Mouse (Mus musculus) lung, embryonic 14.5 days (tissue): ENCODE data around the gene Muc20. TPM values are rescaled to one million over a fixed set of nuclear protein-coding genes. Genes with fewer than 3 reads are reported as not detected.

Experiments
- ATAC-seq: fragments of 200-750 bp; cut with Nextera tagmentation; 2 replicates; pipeline ENCODE4 v1.8.0; 2017; ENCODE audit warnings: mild to moderate bottlenecking, moderate TSS enrichment, moderate library complexity; ENCODE audit not compliant: insufficient read depth
- DNase-seq: peaks from one replicate; pipeline ENCODE4 v3.0.0-alpha.2; 2015
- H3K27ac ChIP-seq: fragments of 300-500 bp; sonication (generic); 2 replicates; pipeline ENCODE4 v1.5.1; 2014; ENCODE audit warnings: low read depth, mild to moderate bottlenecking, moderate library complexity
- H3K27me3 ChIP-seq: fragments of 300-500 bp; sonication (generic); 2 replicates; pipeline ENCODE4 v1.6.1; 2014; ENCODE audit warnings: low read length, control low read depth; ENCODE audit not compliant: insufficient read depth
- H3K36me3 ChIP-seq: fragments of 300-500 bp; sonication (generic); 2 replicates; pipeline ENCODE4 v1.6.1; 2014; ENCODE audit warnings: control low read depth; ENCODE audit not compliant: insufficient read depth
- H3K4me1 ChIP-seq: fragments of 300-500 bp; sonication (generic); 2 replicates; pipeline ENCODE4 v1.6.1; 2014; ENCODE audit warnings: antibody characterized with exemption, control low read depth; ENCODE audit not compliant: insufficient read depth
- H3K4me2 ChIP-seq: fragments of 300-500 bp; sonication (generic); 2 replicates; pipeline ENCODE4 v1.6.1; 2014; ENCODE audit warnings: mild to moderate bottlenecking
- H3K4me3 ChIP-seq: fragments of 300-500 bp; sonication (generic); 2 replicates; pipeline ENCODE4 v1.5.1; 2014; ENCODE audit warnings: low read depth, low read length
- H3K9ac ChIP-seq: fragments of 300-500 bp; sonication (generic); 2 replicates; pipeline ENCODE4 v1.6.1; 2014
- H3K9me3 ChIP-seq: fragments of 300-500 bp; sonication (generic); 2 replicates; pipeline ENCODE4 v1.6.1; 2016; ENCODE audit warnings: low read depth, low read length, control low read depth
- CTCF ChIP-seq: IDR thresholded peaks from 2 replicates; pipeline ENCODE4 v1.5.1; 2016; ENCODE audit warnings: antibody characterized with exemption, low read depth
- WGBS: fragments of 180-500 bp; shearing (Covaris S2); extraction: QIAGEN DNeasy Blood & Tissue Kit; methylation state at CpG from one replicate; pipeline ENCODE4 v1.1.7; 2014; 5-methylcytosine and 5-hydroxymethylcytosine counted together
- polyA plus RNA-seq: library from polyadenylated mRNA; unstranded; fragments of >200 nt; fragmentation: Nextera tagmentation; extraction: Ambion mirVana; gene quantifications from 2 replicates; pipeline ENCODE4 v1.2.1, GENCODE M21; 2014

Gene Muc20
- polyA plus RNA-seq = not detected in 2 replicates

DNA sequence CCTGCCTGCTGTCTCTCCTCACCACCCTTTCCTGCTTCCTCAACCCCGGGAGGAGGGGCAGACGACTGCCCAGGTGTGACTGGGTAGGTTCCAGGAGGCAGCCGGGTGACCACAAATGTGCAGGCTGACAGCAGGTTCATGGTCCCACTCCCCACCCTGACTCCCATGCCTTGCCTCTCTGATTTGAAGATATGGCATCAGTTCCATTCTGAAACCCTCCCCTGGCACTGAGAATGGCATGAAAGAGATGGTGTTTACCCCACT lies at the start of gene Muc20:
Gene Muc20 (minus strand): TSS at position 10 of the 264 bp plus-strand sequence.
- Histone ChIP-seq H3K27me3 (no peaks in the 10 kb centered on the region), H3K4me3 (no peak within 1 kb of the TSS), H3K36me3 (no peaks in the 10 kb centered on the region), H3K4me2 (no peak within 1 kb of the TSS), H3K4me1 (0 out of 2 replicates have a peak, but pooled peaks cover under 1% of the 10 kb centered on the region), H3K27ac (no peak within 1 kb of the TSS), H3K9me3 (no peaks in the 10 kb centered on the region), H3K9ac (no peak within 1 kb of the TSS)
- ATAC-seq (no peak), DNase-seq (no peak)
- TF ChIP-seq CTCF = no peak
- 66% methylated on average over 3 of the region's 3 CpGs for WGBS

DNA sequence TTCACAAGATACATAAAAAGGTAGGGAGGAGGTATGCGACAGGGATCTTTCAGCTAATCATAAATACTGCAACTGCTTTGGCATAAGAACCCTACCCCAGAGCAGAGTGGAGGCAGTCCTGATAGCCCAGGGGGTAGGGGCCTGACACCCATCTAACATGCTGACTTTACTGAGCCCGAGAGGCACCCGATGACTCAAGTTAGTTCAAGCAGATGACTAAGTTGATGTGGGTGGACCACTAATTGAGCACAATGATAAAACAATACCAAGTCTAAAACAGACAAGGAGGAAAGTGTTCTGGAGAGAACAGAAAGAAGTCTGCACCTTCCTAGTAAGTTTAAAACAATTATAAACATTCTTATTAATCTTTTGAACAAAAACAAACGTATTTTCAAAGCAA lies 34.3 kb upstream of the Muc20 start:
- no peak for DNase-seq

DNA sequence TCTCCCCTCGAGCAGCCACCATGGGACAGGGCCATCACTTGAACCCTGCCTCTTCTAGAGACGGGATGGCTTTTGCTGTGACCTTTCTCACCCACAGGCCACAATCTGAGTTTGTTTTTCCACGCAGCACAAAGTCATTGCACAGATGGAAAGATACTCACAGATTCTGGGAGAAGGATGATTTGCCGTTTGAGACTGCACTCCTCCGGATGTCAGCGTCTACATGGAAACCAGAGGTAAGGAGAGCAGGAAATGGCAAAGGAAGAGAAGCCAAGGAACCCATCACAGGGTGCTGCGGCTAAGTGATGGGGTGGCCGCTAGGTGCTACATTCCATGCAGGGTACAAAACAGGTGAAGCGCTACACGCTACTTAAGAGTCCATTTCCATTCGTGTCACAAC lies 31.9 kb upstream of the Muc20 start:
- 75% methylated on average over 11 of the region's 11 CpGs for WGBS
- no peak for ATAC-seq
- TF ChIP-seq CTCF = no peak
- no peaks in the 10 kb centered on the region for H3K9me3 ChIP-seq
- H3K4me2 ChIP-seq = no peak overlapping the region
- H3K9ac ChIP-seq = no peak overlapping the region
- H3K4me3 ChIP-seq = no peak overlapping the region
- no peaks in the 10 kb centered on the region for H3K4me1 ChIP-seq
- H3K27me3 ChIP-seq = no peaks in the 10 kb centered on the region
- no peak overlapping the region for H3K27ac ChIP-seq
- H3K36me3 ChIP-seq = peaks cover 39% of the 10 kb centered on the region
- DNase-seq = no peak

More for the DNA sequence above, 34.3 kb upstream of the Muc20 start:
- Histone ChIP-seq H3K9me3 (no peaks in the 10 kb centered on the region), H3K27ac (no peak overlapping the region), H3K36me3 (peaks cover 28% of the 10 kb centered on the region), H3K4me1 (no peaks in the 10 kb centered on the region), H3K4me3 (no peak overlapping the region), H3K9ac (no peak overlapping the region), H3K4me2 (no peak overlapping the region), H3K27me3 (no peaks in the 10 kb centered on the region)
- TF ChIP-seq CTCF = no peak
- no peak for ATAC-seq
- WGBS = 90% methylated on average over 4 of the region's 4 CpGs

DNA sequence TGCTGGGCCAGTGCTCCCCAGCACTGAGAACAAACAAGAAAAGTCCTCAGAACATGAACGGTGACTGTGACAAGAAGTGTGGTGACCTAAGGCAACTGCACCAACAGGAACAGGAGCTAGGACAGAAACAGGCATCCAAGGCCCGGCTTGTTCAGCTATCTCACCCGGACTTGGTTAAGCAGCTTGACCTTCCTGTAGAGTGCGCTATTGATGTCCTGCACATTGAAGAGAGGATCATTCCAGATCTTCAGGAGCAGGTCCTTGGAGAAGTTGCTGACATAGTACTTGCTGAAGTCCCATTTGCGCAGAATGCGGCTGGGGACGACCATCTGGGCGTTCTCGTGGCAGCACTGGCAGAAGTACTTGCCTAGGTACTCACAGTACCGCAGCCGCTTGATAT lies 29.3 kb upstream of the Muc20 start:
- DNase-seq (no peak), ATAC-seq (no peak)
- TF ChIP-seq CTCF = no peak
- Histone ChIP-seq H3K4me2 (no peak overlapping the region), H3K9me3 (no peaks in the 10 kb centered on the region), H3K27ac (no peak overlapping the region), H3K9ac (no peak overlapping the region), H3K4me1 (no peaks in the 10 kb centered on the region), H3K36me3 (peaks cover 42% of the 10 kb centered on the region), H3K4me3 (no peak overlapping the region), H3K27me3 (no peaks in the 10 kb centered on the region)
- 93% methylated on average over 11 of the region's 11 CpGs for WGBS

DNA sequence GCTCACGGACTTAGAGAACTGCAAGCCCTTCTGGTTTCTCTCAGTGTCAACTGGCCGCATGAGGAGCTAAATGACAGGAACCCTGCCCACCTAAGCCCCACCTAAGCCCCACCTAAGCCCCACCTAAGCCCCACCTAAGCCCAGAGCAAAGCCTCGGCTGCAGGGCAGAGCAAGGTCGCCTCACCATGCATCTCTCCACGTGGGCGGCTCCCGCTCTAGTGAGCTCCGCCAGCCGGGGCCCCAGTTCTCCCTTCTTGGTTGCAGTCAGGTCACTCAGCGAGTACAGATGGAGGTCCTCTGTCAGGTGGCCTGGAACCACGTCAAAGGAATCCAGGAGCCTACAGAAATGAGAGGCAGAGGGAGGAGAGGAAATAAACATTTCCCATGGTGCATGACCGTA lies 28.1 kb upstream of the Muc20 start:
- H3K9me3 ChIP-seq = no peaks in the 10 kb centered on the region
- H3K27ac ChIP-seq = no peak overlapping the region
- ATAC-seq (no peak), DNase-seq (no peak)
- 69% methylated on average over 12 of the region's 12 CpGs for WGBS
- no peak overlapping the region for H3K9ac ChIP-seq
- no peak overlapping the region for H3K4me2 ChIP-seq
- H3K4me3 ChIP-seq = no peak overlapping the region
- H3K4me1 ChIP-seq = no peaks in the 10 kb centered on the region
- H3K36me3 ChIP-seq = peaks cover 42% of the 10 kb centered on the region
- H3K27me3 ChIP-seq = no peaks in the 10 kb centered on the region
- TF ChIP-seq CTCF = no peak

DNA sequence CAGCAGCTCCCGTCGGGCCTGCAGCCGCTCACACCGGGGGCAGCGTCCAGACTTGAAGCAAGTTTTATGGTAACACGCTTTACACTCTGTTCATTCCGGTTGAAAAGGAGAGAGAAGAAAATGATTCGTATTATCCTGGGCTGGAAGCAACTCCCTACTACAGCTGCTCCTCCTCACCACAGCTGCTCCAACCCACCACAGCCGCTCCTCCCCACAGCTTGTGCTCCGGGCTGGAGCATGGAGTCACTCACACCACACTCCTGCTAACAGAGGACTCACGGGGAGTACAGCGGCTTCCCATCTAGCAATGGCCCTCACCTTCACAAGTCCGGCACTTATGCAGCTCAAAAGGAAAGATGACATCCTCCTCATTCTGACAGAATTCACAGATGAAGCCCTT lies 26.8 kb upstream of the Muc20 start:
- Histone ChIP-seq H3K4me2 (no peak overlapping the region), H3K36me3 (peaks cover 42% of the 10 kb centered on the region)

DNA sequence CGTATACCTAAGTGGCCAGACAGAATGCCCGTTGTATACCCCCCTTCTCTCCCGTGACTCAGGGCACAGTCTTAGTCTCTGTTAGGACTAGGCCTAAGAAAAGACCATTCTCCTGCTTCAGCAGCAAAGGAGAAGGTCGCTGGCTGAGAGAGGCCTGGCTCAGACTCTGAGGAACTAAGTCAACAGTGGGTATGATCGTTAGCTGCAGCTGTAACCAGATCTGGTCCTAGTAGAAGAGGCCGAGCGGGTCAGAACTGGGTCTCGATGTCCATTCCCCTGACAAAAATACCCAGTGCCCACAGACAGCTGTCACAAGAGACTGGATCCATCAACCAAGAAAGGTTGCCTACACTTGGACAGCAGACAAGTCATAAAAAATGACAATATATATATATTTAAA lies 26.3 kb upstream of the Muc20 start:
- Histone ChIP-seq H3K4me3 (no peak overlapping the region), H3K9ac (no peak overlapping the region), H3K36me3 (peaks cover 39% of the 10 kb centered on the region), H3K9me3 (no peaks in the 10 kb centered on the region), H3K4me2 (no peak overlapping the region), H3K27ac (no peak overlapping the region), H3K27me3 (no peaks in the 10 kb centered on the region), H3K4me1 (no peaks in the 10 kb centered on the region)
- no peak for TF ChIP-seq CTCF
- 73% methylated on average over 8 of the region's 8 CpGs for WGBS
- no peak for DNase-seq
- ATAC-seq = no peak

More for the DNA sequence above, 26.8 kb upstream of the Muc20 start:
- Histone ChIP-seq H3K27me3 (no peaks in the 10 kb centered on the region), H3K4me3 (no peak overlapping the region), H3K9me3 (no peaks in the 10 kb centered on the region), H3K4me1 (no peaks in the 10 kb centered on the region), H3K9ac (no peak overlapping the region), H3K27ac (no peak overlapping the region)
- DNase-seq (no peak), ATAC-seq (no peak)
- 85% methylated on average over 13 of the region's 13 CpGs for WGBS
- TF ChIP-seq CTCF = no peak

DNA sequence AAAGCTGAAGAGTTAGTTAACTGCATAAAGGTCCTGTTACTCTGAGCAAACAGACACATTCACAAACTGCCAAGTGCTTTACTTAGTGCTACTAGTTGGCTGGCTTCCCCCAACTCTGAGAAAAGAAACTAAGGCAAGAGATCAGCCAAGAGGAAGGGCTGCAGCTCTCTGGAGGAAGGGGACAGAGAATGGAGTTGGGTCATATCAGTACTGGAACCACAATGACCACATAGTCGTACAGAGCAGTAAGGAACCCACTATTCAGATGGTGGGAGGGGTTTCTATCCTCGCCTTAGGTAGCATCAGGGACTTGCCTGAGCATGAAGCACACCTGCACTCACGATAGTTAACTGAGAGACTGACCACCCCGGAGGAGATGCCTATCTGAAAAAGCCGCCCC lies 25.6 kb upstream of the Muc20 start:
- no peak for TF ChIP-seq CTCF
- Histone ChIP-seq H3K9ac (no peak overlapping the region), H3K4me2 (no peak overlapping the region), H3K4me3 (no peak overlapping the region), H3K4me1 (no peaks in the 10 kb centered on the region), H3K36me3 (peaks cover 38% of the 10 kb centered on the region), H3K27me3 (no peaks in the 10 kb centered on the region), H3K9me3 (no peaks in the 10 kb centered on the region), H3K27ac (no peak overlapping the region)
- no peak for DNase-seq
- 68% methylated on average over 5 of the region's 5 CpGs for WGBS
- no peak for ATAC-seq
